Mouse (Mus musculus): ENCODE measurements around the gene Pik3cb. TPM values are rescaled to one million over a fixed set of nuclear protein-coding genes. Genes with fewer than 3 reads are reported as not detected.

Pik3cb gene
- polyA plus RNA-seq, 1 experiment = 11.1 TPM

GRCm38 (mm10) chr9:99034111-99034510 lies 106.3 kb downstream of the Pik3cb start:
- no peaks in the 10 kb centered on the region for H3K4me1 ChIP-seq (ENCODE audit: control insufficient read depth, insufficient read depth, low read length)
- TF ChIP-seq CTCF (IDR thresholded peaks at IDR 0.05; ENCODE audit: insufficient read depth, low read length) (no peak), POLR2A (IDR thresholded peaks at IDR 0.05; ENCODE audit: borderline replicate concordance, extremely low read depth, low read depth, low read length) (no peak)
- DNase-seq = no peak
- WGBS = 83% methylated on average over 8 of the region's 8 CpGs
- no peak overlapping the region for H3K4me3 ChIP-seq (replicated peaks; ENCODE audit: extremely low read depth, low read depth, low read length)

DNA sequence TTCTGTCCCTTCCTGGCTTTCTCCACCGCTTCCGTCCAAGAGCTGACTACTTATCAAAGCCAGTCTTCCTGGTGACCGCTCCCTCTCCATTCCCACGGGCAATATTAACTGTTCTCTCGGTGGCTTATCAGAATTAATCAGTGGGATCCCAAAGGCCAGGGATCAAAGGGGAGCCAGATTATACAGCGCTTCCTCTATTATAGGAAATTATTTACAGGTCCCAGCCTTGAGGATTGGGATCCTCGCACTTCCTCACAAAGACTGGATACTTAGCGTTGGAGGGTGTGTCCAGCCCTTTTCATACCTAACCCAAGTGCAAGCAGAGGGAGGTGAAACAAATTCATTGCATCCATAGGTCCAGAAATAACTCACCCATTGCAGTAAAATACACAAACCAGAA lies 108.4 kb downstream of the Pik3cb start:
- no peak for TF ChIP-seq POLR2A (IDR thresholded peaks at IDR 0.05; ENCODE audit: borderline replicate concordance, extremely low read depth, low read depth, low read length)
- TF ChIP-seq CTCF (IDR thresholded peaks at IDR 0.05; ENCODE audit: insufficient read depth, low read length) = no peak
- no peak for DNase-seq
- Histone ChIP-seq H3K4me1 (ENCODE audit: control insufficient read depth, insufficient read depth, low read length) (no peaks in the 10 kb centered on the region), H3K4me3 (replicated peaks; ENCODE audit: extremely low read depth, low read depth, low read length) (no peak overlapping the region)
- WGBS = 49% methylated on average over 8 of the region's 8 CpGs

- 83% methylated on average over 4 of the region's 4 CpGs for WGBS
- no peak overlapping the region for H3K4me3 ChIP-seq (replicated peaks; ENCODE audit: extremely low read depth, low read depth, low read length)
- TF ChIP-seq CTCF (IDR thresholded peaks at IDR 0.05; ENCODE audit: insufficient read depth, low read length) = no peak
- no peak for TF ChIP-seq POLR2A (IDR thresholded peaks at IDR 0.05; ENCODE audit: borderline replicate concordance, extremely low read depth, low read depth, low read length)
- H3K4me1 ChIP-seq (ENCODE audit: control insufficient read depth, insufficient read depth, low read length) = no peaks in the 10 kb centered on the region
- DNase-seq = no peak
Measured at GRCm38 (mm10) chr9:99021751-99022150, 118.7 kb downstream of the Pik3cb start.

- WGBS = 57% methylated on average over 5 of the region's 5 CpGs
- H3K4me1 ChIP-seq (ENCODE audit: control insufficient read depth, insufficient read depth, low read length) = no peaks in the 10 kb centered on the region
- H3K4me3 ChIP-seq (replicated peaks; ENCODE audit: extremely low read depth, low read depth, low read length) = no peak overlapping the region
- TF ChIP-seq CTCF (IDR thresholded peaks at IDR 0.05; ENCODE audit: insufficient read depth, low read length) = no peak
- no peak for TF ChIP-seq POLR2A (IDR thresholded peaks at IDR 0.05; ENCODE audit: borderline replicate concordance, extremely low read depth, low read depth, low read length)
- no peak for DNase-seq
Measured at GRCm38 (mm10) chr9:99021166-99021565, 119.3 kb downstream of the Pik3cb start.

GRCm38 (mm10) chr9:99017679-99018078 lies 122.7 kb downstream of the Pik3cb start:
- TF ChIP-seq CTCF (IDR thresholded peaks at IDR 0.05; ENCODE audit: insufficient read depth, low read length) (no peak), POLR2A (IDR thresholded peaks at IDR 0.05; ENCODE audit: borderline replicate concordance, extremely low read depth, low read depth, low read length) (no peak)
- no peak for DNase-seq
- H3K4me1 ChIP-seq (ENCODE audit: control insufficient read depth, insufficient read depth, low read length) = no peaks in the 10 kb centered on the region
- WGBS = 83% methylated on average over 6 of the region's 6 CpGs
- no peak overlapping the region for H3K4me3 ChIP-seq (replicated peaks; ENCODE audit: extremely low read depth, low read depth, low read length)

DNA sequence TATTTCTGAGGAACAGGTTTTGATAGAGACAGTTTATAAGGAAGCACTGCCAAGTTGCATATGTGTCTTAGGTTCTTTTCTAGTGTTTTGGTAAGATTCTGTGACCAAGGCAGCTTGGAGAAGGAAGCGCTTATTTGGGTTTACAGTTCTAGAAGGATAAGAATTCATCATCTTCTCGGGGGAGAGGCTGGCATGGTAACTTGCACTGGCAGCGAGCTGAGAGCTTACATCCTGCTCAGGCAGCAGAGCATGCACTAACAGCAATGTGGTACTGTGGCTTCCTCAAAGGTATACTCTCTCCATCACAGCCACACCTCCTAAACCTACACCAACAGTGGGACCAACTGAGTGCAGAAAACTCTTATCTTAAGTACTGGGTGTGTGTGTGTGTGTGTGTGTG lies 123.7 kb downstream of the Pik3cb start:
- H3K4me1 ChIP-seq (ENCODE audit: control insufficient read depth, insufficient read depth, low read length) = no peaks in the 10 kb centered on the region
- no peak for DNase-seq
- no peak for TF ChIP-seq CTCF (IDR thresholded peaks at IDR 0.05; ENCODE audit: insufficient read depth, low read length)
- TF ChIP-seq POLR2A (IDR thresholded peaks at IDR 0.05; ENCODE audit: borderline replicate concordance, extremely low read depth, low read depth, low read length) = no peak
- no peak overlapping the region for H3K4me3 ChIP-seq (replicated peaks; ENCODE audit: extremely low read depth, low read depth, low read length)
- WGBS = 57% methylated on average over 3 of the region's 3 CpGs

GRCm38 (mm10) chr9:99016301-99016700 lies 124.1 kb downstream of the Pik3cb start:
- Histone ChIP-seq H3K4me1 (ENCODE audit: control insufficient read depth, insufficient read depth, low read length) (no peaks in the 10 kb centered on the region), H3K4me3 (replicated peaks; ENCODE audit: extremely low read depth, low read depth, low read length) (no peak overlapping the region)
- WGBS = 61% methylated on average over 3 of the region's 3 CpGs
- DNase-seq = no peak
- no peak for TF ChIP-seq CTCF (IDR thresholded peaks at IDR 0.05; ENCODE audit: insufficient read depth, low read length)
- no peak for TF ChIP-seq POLR2A (IDR thresholded peaks at IDR 0.05; ENCODE audit: borderline replicate concordance, extremely low read depth, low read depth, low read length)

- DNase-seq = no peak
- no peak overlapping the region for H3K4me3 ChIP-seq (replicated peaks; ENCODE audit: extremely low read depth, low read depth, low read length)
- TF ChIP-seq CTCF (IDR thresholded peaks at IDR 0.05; ENCODE audit: insufficient read depth, low read length) (no peak), POLR2A (IDR thresholded peaks at IDR 0.05; ENCODE audit: borderline replicate concordance, extremely low read depth, low read depth, low read length) (no peak)
- WGBS = 90% methylated on average over 3 of the region's 3 CpGs
- no peaks in the 10 kb centered on the region for H3K4me1 ChIP-seq (ENCODE audit: control insufficient read depth, insufficient read depth, low read length)
Measured at GRCm38 (mm10) chr9:99009898-99010199, 130.6 kb downstream of the Pik3cb start.

DNA sequence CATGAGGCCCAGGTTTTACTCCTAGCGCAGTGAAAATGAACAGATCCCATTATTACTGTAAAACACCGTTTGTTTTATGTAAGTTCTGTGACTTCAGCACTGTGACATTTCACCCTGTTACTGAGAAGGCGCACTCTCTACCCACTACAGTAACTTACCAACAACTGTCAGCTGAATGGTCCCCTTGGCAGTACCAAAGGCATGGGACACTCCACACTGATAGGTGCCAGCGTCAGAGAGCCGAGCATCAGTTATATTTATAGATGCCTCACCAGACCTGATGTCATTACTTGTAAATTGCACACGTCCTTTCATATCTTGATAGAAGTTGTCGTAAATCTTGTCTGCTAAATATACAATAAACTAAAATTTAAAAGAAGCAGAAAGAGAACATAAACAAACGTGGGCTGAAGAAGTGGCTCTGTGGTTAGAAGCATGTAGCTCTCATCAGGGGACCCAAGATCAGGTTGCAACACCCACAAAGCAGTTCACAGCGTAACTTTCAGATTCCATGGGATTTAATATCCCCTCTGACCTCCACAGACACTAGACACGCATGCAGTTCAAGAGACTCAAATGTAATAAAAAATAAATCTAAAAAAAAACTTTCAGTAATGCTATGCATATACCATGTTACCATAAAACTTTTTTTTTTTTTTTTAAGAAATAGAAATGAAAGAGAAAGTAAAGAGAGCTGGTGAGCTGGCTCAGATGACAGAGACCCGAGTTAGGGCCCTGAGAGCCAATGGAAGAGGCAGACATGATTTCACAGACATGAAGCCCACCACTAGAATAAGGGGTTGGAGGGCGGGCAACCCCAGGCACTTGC lies 131.1 kb downstream of the Pik3cb start:
- H3K4me1 ChIP-seq (ENCODE audit: control insufficient read depth, insufficient read depth, low read length) = no peaks in the 10 kb centered on the region
- WGBS = 65% methylated on average over 12 of the region's 12 CpGs
- no peak for DNase-seq
- TF ChIP-seq CTCF (IDR thresholded peaks at IDR 0.05; ENCODE audit: insufficient read depth, low read length) = no peak
- TF ChIP-seq POLR2A (IDR thresholded peaks at IDR 0.05; ENCODE audit: borderline replicate concordance, extremely low read depth, low read depth, low read length) = no peak
- no peak overlapping the region for H3K4me3 ChIP-seq (replicated peaks; ENCODE audit: extremely low read depth, low read depth, low read length)

DNA sequence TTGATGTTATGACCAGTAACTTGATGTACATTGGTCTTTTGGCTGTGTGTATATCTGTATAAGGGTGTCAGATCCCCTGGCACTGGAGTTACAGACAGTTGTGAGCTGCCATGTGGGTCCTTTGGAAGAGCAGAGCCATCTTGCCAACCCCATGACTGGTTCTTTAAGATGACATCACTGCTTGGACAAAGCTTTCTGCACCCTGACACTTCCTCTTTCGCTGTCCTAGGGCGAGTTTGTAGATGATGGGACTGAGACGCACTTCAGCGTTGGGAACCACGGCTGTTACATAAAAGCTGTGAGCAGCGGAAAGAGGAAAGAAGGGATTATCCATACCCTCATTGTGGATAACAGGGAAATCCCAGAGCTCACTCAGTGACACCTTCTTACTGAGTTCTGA lies 139.1 kb downstream of the Pik3cb start:
- Histone ChIP-seq H3K4me1 (ENCODE audit: control insufficient read depth, insufficient read depth, low read length) (no peaks in the 10 kb centered on the region), H3K4me3 (replicated peaks; ENCODE audit: extremely low read depth, low read depth, low read length) (no peak overlapping the region)
- 94% methylated on average over 6 of the region's 6 CpGs for WGBS
- DNase-seq = no peak
- TF ChIP-seq POLR2A (IDR thresholded peaks at IDR 0.05; ENCODE audit: borderline replicate concordance, extremely low read depth, low read depth, low read length) (no peak), CTCF (IDR thresholded peaks at IDR 0.05; ENCODE audit: insufficient read depth, low read length) (no peak)
